Mouse (Mus musculus): ENCODE measurements at regions not wholly inside any gene's neighbourhood (a gene's known extent, or its start where the extent isn't known, plus 50 kb on each side); places are given as distances from the start of the nearest gene placed in this dataset.

- TF ChIP-seq POLR2A (IDR thresholded peaks at IDR 0.05; ENCODE audit: control insufficient read depth, low read depth, low read length) (no peak), CTCF (IDR thresholded peaks at IDR 0.05; ENCODE audit: control insufficient read depth, insufficient read depth, insufficient replicate concordance, low read depth, low read length) (no peak)
These were observed 173.0 kb downstream of the Snx13 start for GRCm38 (mm10) chr12:35220002-35220401.

Measured in testis, adult 2 months (tissue).